Mouse (Mus musculus) limb, embryonic 13.5 days (tissue): ENCODE data around the gene Gif. TPM values are rescaled to one million over a fixed set of nuclear protein-coding genes. Genes with fewer than 3 reads are reported as not detected.

ENCODE experiments used
- ATAC-seq: fragments of 200-750 bp; cut with Nextera tagmentation; 2 replicates; pipeline ENCODE4 v1.8.0; 2017; ENCODE audit warnings: low read depth, moderate number of reproducible peaks, moderate TSS enrichment; ENCODE audit not compliant: low FRiP score
- H3K27ac ChIP-seq: fragments of 300-500 bp; sonication (generic); 2 replicates; pipeline ENCODE4 v1.5.1; 2015; ENCODE audit warnings: inconsistent platforms, mild to moderate bottlenecking, moderate library complexity
- H3K27me3 ChIP-seq: fragments of 300-500 bp; sonication (generic); 2 replicates; pipeline ENCODE4 v1.6.1; 2015; ENCODE audit warnings: mild to moderate bottlenecking, inconsistent platforms
- H3K36me3 ChIP-seq: fragments of 300-500 bp; sonication (generic); 2 replicates; pipeline ENCODE4 v1.6.1; 2015; ENCODE audit warnings: inconsistent platforms, mild to moderate bottlenecking, moderate library complexity
- H3K4me1 ChIP-seq: fragments of 300-500 bp; sonication (generic); 2 replicates; pipeline ENCODE4 v1.6.1; 2015; ENCODE audit warnings: inconsistent platforms
- H3K4me2 ChIP-seq: fragments of 300-500 bp; sonication (generic); replicated peaks from 2 replicates; pipeline ENCODE4 v1.6.1; 2015; ENCODE audit warnings: inconsistent platforms, mild to moderate bottlenecking, moderate library complexity
- H3K4me3 ChIP-seq: fragments of 300-500 bp; sonication (generic); 2 replicates; pipeline ENCODE4 v1.5.1; 2015; ENCODE audit warnings: moderate library complexity, mild to moderate bottlenecking, inconsistent platforms
- H3K9ac ChIP-seq: fragments of 300-500 bp; sonication (generic); 2 replicates; pipeline ENCODE4 v1.6.1; 2015; ENCODE audit warnings: mild to moderate bottlenecking, inconsistent platforms
- H3K9me3 ChIP-seq: fragments of 300-500 bp; sonication (generic); 2 replicates; pipeline ENCODE4 v1.6.1; 2016; ENCODE audit warnings: inconsistent platforms
- WGBS: fragments of 180-500 bp; shearing (Covaris S2); methylation state at CpG from one replicate; pipeline ENCODE4 v1.1.7; 2015; 5-methylcytosine and 5-hydroxymethylcytosine counted together
- polyA plus RNA-seq: library from polyadenylated mRNA; unstranded; fragments of >200 nt; fragmentation: Nextera tagmentation; extraction: Ambion mirVana; gene quantifications from 2 replicates; pipeline ENCODE4 v1.2.1, GENCODE M21; 2015

The Gif gene
- polyA plus RNA-seq, 1 experiment from 2014 or later, result not detected

DNA sequence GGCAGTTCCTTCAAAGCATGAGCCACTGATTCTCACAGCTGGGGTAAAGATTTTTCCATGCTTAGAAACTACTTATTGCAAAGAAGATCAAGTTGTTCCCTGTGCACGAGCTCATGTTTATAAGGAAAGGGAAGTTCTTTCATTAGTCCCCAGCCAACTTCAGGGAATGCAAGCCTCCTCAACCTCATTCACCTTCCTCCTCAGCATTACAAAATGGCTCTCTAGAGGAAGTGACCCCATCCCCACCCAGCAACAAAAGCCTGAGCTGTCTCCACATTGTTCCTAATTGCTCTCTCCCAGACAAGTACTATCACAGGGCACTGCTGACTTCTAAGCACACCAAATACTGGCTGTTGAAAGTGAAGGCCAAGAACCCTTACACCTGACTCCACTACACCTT is 57.1 kb downstream of the Gif start:
- Histone ChIP-seq H3K36me3 (no peaks in the 10 kb centered on the region), H3K4me2 (no peak overlapping the region), H3K27ac (no peak overlapping the region), H3K9me3 (no peaks in the 10 kb centered on the region), H3K4me1 (no peaks in the 10 kb centered on the region), H3K27me3 (no peaks in the 10 kb centered on the region), H3K9ac (no peak overlapping the region), H3K4me3 (no peak overlapping the region)
- no peak for ATAC-seq
- 42% methylated on average over 1 of the region's 1 CpGs for WGBS

DNA sequence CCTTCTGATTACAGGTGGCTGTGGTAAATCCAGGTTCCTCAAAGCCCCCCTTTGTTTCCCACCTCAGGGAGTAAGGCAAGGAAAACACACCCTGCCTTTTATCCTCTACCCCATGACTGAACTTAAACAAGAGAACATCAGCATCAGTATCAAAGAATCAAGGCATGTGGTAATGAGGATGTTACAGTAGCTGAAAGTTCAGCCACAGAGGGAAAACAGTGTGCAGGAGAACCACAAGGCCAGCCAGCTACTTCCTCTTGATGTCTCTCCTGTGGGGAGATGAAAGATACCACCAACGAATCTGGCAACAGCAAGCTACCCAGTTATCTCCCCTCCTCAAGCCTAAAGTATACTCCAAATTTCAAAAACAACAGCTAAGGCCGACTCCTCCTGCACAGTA is 59.9 kb downstream of the Gif start:
- Histone ChIP-seq H3K9me3 (no peaks in the 10 kb centered on the region), H3K9ac (no peak overlapping the region), H3K4me2 (no peak overlapping the region), H3K36me3 (no peaks in the 10 kb centered on the region), H3K27me3 (no peaks in the 10 kb centered on the region), H3K4me1 (no peaks in the 10 kb centered on the region), H3K4me3 (no peak overlapping the region), H3K27ac (no peak overlapping the region)
- WGBS, result 57% methylated on average over 2 of the region's 2 CpGs
- ATAC-seq, result no peak

DNA sequence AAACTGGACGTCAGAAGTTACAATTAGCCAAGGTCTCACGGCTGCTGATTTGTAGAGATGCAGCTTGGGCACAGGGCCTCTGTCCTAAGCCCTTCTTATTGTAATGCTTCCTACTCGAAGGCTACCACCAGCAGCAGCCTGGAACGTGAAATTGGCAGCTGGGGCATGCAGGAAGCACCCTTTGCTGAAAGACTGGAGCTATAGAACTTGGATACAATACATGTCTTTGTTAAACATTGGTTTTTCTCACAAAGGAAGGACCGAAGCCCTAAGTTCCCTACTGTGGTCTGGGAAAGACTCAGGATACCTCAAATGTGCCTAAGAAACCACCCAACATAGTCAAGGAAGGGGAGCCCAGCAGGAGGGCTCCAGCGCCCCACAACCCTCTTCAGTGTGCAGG is 60.5 kb downstream of the Gif start:
- no peak overlapping the region for H3K9ac ChIP-seq
- WGBS, result 72% methylated on average over 6 of the region's 6 CpGs
- ATAC-seq, result no peak
- H3K27ac ChIP-seq, result no peak overlapping the region
- no peak overlapping the region for H3K4me2 ChIP-seq
- H3K4me3 ChIP-seq, result no peak overlapping the region
- no peaks in the 10 kb centered on the region for H3K9me3 ChIP-seq
- no peaks in the 10 kb centered on the region for H3K27me3 ChIP-seq
- H3K36me3 ChIP-seq, result no peaks in the 10 kb centered on the region
- H3K4me1 ChIP-seq, result no peaks in the 10 kb centered on the region

DNA sequence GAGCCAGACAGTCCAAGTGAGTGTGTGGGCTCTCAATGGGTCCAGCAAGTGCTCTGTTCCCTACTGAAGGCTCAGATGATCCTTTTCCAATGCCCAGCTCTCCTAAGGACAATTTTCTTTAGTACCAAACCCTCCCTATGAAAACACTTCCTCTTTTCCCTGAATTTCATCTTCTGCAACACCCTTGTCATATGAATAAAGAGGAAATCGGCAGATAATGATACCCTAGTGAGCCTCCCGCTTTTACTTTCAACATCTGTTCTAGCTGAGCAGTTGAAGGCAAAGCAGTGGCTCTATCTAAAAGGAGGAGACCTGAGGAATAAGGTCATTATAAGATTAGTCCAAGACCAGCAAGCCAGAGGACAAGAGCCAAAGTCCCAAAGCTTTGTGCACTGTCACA is 61.1 kb downstream of the Gif start:
- H3K36me3 ChIP-seq, result no peaks in the 10 kb centered on the region
- no peaks in the 10 kb centered on the region for H3K4me1 ChIP-seq
- no peaks in the 10 kb centered on the region for H3K27me3 ChIP-seq
- no peak overlapping the region for H3K4me2 ChIP-seq
- 86% methylated on average over 2 of the region's 2 CpGs for WGBS
- no peaks in the 10 kb centered on the region for H3K9me3 ChIP-seq
- ATAC-seq, result no peak
- no peak overlapping the region for H3K27ac ChIP-seq
- H3K9ac ChIP-seq, result no peak overlapping the region
- H3K4me3 ChIP-seq, result no peak overlapping the region

DNA sequence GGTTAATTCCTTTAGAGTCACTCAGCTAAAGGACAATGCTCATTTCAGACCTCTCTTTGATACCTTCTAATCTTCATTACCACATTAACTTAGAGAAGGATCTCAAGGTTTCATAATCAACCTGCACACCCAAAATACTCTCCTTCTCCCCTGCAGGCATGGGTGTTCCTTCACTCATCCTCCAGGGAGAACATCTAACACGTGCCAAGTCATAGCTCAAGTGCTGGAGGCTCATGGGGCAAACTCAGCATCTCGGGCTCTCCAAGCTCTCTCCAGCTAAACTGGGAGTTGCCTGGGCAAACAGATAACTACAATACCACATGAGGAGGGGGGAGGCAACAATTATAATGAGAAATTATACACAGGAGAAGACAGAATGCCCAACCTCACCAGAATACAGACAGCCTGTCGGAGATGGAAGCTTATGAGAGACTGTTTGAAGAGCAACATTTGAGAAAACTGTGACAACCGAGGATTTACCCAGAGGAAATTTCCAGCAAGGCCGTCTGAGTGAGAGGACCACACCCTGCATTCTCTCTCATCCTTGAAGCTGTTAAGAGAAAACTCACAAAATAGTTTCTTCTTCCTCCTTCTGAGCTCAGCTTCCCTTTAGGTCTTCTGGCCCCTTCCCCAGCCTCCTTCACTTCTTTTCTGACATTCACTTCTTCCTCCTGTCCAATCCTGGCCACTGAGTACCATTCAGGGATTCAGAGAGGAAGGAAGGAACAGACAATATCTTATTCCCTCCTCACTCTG is 62.8 kb downstream of the Gif start:
- no peak overlapping the region for H3K9ac ChIP-seq
- no peaks in the 10 kb centered on the region for H3K9me3 ChIP-seq
- H3K36me3 ChIP-seq, result no peaks in the 10 kb centered on the region
- H3K4me3 ChIP-seq, result no peak overlapping the region
- no peak overlapping the region for H3K27ac ChIP-seq
- no peak for ATAC-seq
- no peaks in the 10 kb centered on the region for H3K4me1 ChIP-seq
- WGBS, result 74% methylated on average over 5 of the region's 5 CpGs
- no peak overlapping the region for H3K4me2 ChIP-seq
- H3K27me3 ChIP-seq, result peaks cover 7% of the 10 kb centered on the region

DNA sequence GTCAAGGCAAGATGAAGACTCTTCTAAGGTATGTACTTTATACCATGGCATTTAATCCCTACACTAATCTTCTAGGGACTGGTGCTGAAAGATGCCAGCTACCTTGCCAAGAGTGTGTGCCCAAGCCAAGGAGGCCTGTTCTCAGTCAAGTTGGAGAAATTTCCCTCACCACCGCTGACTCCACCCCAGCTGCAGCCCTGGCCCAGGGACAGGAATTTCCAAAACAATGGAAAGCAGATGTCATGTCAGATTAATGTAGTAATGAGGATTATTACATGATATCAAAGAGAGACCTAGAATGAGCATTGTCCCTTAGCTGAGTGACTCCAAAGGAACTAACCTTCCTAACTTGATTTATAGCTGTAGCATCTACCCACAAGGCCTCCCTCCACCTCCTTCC is 63.5 kb downstream of the Gif start:
- no peaks in the 10 kb centered on the region for H3K9me3 ChIP-seq
- 67% methylated on average over 1 of the region's 1 CpGs for WGBS
- no peaks in the 10 kb centered on the region for H3K36me3 ChIP-seq
- H3K4me3 ChIP-seq, result no peak overlapping the region
- H3K27ac ChIP-seq, result no peak overlapping the region
- no peak overlapping the region for H3K9ac ChIP-seq
- no peak for ATAC-seq
- peaks cover 13% of the 10 kb centered on the region for H3K27me3 ChIP-seq
- H3K4me2 ChIP-seq, result no peak overlapping the region
- H3K4me1 ChIP-seq, result no peaks in the 10 kb centered on the region

DNA sequence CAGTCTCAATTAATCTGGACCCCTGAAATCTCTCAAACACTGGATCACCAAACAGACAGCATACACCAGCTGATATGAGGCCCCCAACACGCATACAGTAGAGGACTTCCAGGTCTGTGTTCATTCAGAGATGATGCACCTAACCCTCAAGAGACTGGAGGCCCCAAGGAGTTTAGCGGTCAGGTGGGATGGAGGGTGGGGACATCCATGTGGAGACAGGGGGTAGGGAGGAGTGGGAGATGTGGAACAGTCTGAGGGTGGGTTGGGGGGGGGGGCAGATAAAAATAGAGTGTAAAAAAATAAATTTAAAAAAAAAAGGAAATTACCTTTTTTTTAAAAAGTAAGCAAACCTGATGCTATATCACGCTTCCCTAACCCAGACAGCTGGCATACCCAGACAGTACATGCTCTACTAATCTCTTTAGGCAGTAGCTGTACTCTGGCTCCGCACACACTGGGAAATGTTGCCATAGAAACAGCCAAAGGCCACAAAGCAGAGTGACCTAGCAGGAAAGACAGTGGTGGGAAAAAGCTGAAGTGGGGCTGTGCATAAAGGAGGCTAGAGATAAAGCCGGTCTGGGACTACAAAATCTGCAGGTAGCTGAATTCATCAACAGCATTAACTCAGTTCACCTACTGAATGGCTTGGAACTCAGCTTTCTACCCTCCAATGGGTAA is 64.5 kb downstream of the Gif start:
- ATAC-seq, result no peak
- H3K4me2 ChIP-seq, result no peak overlapping the region
- no peaks in the 10 kb centered on the region for H3K36me3 ChIP-seq
- H3K4me1 ChIP-seq, result no peaks in the 10 kb centered on the region
- 67% methylated on average over 5 of the region's 5 CpGs for WGBS
- no peak overlapping the region for H3K27ac ChIP-seq
- H3K27me3 ChIP-seq, result peaks cover 23% of the 10 kb centered on the region
- H3K9ac ChIP-seq, result no peak overlapping the region
- no peak overlapping the region for H3K4me3 ChIP-seq
- no peaks in the 10 kb centered on the region for H3K9me3 ChIP-seq

Other genes with a start within 250 kb of the Gif start
- 4.1 and 4.5 TPM in 2 replicates for gene Ms4a6b, start 231.0 kb upstream of the Gif start, polyA plus RNA-seq
- 1.1 and 1.5 TPM in 2 replicates for gene Ms4a4d, start 210.8 kb upstream of the Gif start, polyA plus RNA-seq
- 3.5 and 3.9 TPM in 2 replicates for gene Ms4a6d, start 142.7 kb upstream of the Gif start, polyA plus RNA-seq
- gene Ms4a2, start 123.8 kb upstream of the Gif start, polyA plus RNA-seq, result 0.59 and 1.0 TPM in 2 replicates
- gene Ms4a3, start 106.7 kb upstream of the Gif start, polyA plus RNA-seq, result not detected in 2 replicates
- gene Oosp2, start 87.0 kb upstream of the Gif start, polyA plus RNA-seq, result not detected in 2 replicates
- not detected in 2 replicates for gene Oosp1, start 56.4 kb upstream of the Gif start, polyA plus RNA-seq
- gene Oosp3, start 50.5 kb upstream of the Gif start, polyA plus RNA-seq, result not detected in 2 replicates
- 42.8 and 46.0 TPM in 2 replicates for gene Mrpl16, start 22.8 kb downstream of the Gif start, polyA plus RNA-seq
- 5.4 TPM in 2 replicates for gene Stx3, start 71.8 kb downstream of the Gif start, polyA plus RNA-seq
- not detected in 2 replicates for gene Olfr1417, start 91.7 kb downstream of the Gif start, polyA plus RNA-seq
- not detected in 2 replicates for gene Olfr1418, start 113.5 kb downstream of the Gif start, polyA plus RNA-seq
- gene Olfr1419, start 127.6 kb downstream of the Gif start, polyA plus RNA-seq, result not detected in 2 replicates
- not detected in 2 replicates for gene Olfr1420, start 139.0 kb downstream of the Gif start, polyA plus RNA-seq
- gene Patl1, start 164.8 kb downstream of the Gif start, polyA plus RNA-seq, result 16.7 and 19.5 TPM in 2 replicates
- gene Osbp, start 218.4 kb downstream of the Gif start, polyA plus RNA-seq, result 5.1 and 5.3 TPM in 2 replicates